Mouse (Mus musculus): ENCODE data around the gene Vmn1r120. TPM values are rescaled to one million over a fixed set of nuclear protein-coding genes. Genes with fewer than 3 reads are reported as not detected.
"Not testable (repeated sequence)": the region's sequence is repeated elsewhere in the genome, so short reads cannot be mapped to it uniquely, and the experiment has no call there.

Gene Vmn1r120
- total RNA-seq (2021): not detected
- long read RNA-seq, experiment 1: 0 reads
- long read RNA-seq, experiment 2: 0 reads

DNA sequence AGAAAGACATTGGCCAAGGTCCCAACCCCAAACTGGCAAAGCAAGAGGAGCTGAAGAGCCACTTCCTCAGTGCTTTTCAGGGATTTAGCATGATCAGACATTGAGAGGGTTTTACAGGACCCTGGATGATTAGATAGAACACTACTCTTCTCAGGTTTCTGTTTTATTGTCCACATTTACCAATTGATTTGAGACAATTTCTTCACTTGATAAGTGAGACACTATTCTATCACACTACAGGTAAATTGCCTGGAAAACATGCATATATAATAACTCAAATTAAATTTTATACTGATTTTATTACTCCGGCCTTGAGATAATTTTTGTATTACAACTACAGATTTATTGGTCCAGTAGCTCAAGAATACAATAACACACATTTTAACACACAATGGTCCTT is at the start of gene Vmn1r120:
Gene Vmn1r120 (minus strand): TSS at position 101 of the 400 bp plus-strand sequence.
- DNase-seq; intact Hi-C loops (cut with DNase I): not testable (repeated sequence)

DNA sequence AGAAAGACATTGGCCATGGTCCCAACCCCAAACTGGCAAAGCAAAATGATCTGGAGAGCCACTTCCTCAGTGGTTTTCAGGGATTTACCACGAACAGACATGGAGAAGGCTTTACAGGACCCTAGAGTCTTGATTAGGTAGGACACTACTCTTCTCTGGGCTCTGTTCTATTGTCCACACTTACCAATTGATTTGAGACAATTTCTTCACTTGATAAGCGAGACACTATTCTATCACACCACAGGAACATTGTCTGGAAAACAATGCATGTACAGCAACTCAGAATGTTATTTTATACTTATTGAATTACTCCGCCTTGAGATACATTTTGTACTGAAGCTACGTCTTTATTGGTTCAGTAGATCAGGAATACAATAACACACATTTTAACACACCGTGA is 44.8 kb upstream of the Vmn1r120 start, which contains the start of gene Vmn1r121:
Gene Vmn1r121 (minus strand): TSS at position 101 of the 400 bp plus-strand sequence.
- DNase-seq; intact Hi-C loops (cut with DNase I): not testable (repeated sequence)

DNA sequence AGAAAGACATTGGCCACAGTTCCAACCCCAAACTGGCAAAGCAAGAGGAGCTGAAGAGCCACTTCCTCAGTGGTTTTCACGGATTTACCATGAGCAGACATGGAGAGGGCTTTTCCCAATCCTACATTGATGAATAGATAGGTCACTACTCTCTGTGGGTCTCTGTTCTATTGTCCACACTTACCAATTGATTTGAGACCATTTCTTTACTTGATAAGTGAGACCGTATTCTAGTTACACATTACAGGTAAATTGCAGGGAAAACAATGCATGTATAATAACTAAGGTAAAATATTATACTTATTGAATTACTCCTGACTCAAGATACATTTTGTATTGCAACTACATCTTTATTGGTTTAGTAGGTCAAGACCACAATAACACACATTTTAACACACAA is 41.2 kb downstream of the Vmn1r120 start, which contains the start of gene Vmn1r119:
Gene Vmn1r119 (minus strand): TSS at position 101 of the 400 bp plus-strand sequence.
- intact Hi-C loops (cut with DNase I): not testable (repeated sequence)

More for the DNA sequence above, 41.2 kb downstream of the Vmn1r120 start, which contains the start of gene Vmn1r119:
- not testable (repeated sequence) for DNase-seq

Other genes with a start within 250 kb of the Vmn1r120 start
- gene Vmn1r114, start 241.6 kb downstream of the Vmn1r120 start, total RNA-seq (2021): not detected
- gene Vmn1r115, start 208.8 kb downstream of the Vmn1r120 start, total RNA-seq (2021): not detected
- gene Vmn1r116, start 181.5 kb downstream of the Vmn1r120 start, total RNA-seq (2021): not detected
- not detected for gene Vmn1r117, start 169.7 kb downstream of the Vmn1r120 start, total RNA-seq (2021)
- not detected for gene Vmn1r118, start 141.4 kb downstream of the Vmn1r120 start, total RNA-seq (2021)
- not detected for gene Vmn1r119, start 41.3 kb downstream of the Vmn1r120 start, total RNA-seq (2021)
- not detected for gene Vmn1r121, start 44.7 kb upstream of the Vmn1r120 start, total RNA-seq (2021)
- gene Vmn1r122, start 80.3 kb upstream of the Vmn1r120 start, total RNA-seq (2021): not detected
- not detected for gene Vmn1r123, start 108.4 kb upstream of the Vmn1r120 start, total RNA-seq (2021)
- gene Gm5157, start 136.6 kb upstream of the Vmn1r120 start, total RNA-seq (2021): not detected
- gene Vmn1r124, start 206.8 kb upstream of the Vmn1r120 start, total RNA-seq (2021): not detected
- not detected for gene Vmn1r125, start 218.4 kb upstream of the Vmn1r120 start, total RNA-seq (2021)
- gene Vmn1r126, start 247.7 kb upstream of the Vmn1r120 start, total RNA-seq (2021): not detected